Mouse (Mus musculus) urinary bladder, postnatal 25 days (tissue): ENCODE measurements around the gene Glyctk.

Source experiments
- DNase-seq: peaks from one replicate; pipeline ENCODE4 v3.0.0; 2022; ENCODE audit warnings: low spot score

Glyctk gene

DNA sequence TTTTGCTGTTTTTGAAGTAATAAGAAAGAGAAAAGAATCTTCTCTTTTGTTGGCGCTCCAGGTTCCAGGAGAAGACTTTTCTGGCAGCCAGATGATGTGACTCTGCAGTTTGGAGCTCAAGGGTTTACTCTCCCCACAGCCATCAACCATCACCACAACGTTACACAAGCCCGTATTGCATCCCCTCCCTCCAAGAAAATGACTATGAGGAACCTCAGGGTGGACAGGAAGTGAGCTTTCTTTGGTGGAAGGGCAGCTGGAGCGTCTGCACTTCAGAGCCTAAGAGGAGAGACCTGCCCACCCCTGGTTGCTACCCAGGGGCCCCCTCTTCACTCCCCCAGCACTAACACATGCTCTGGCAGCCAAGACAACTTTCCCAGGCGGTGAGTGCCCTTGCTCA lies 10.7 kb downstream of the Glyctk start:
- DNase-seq = no peak

DNA sequence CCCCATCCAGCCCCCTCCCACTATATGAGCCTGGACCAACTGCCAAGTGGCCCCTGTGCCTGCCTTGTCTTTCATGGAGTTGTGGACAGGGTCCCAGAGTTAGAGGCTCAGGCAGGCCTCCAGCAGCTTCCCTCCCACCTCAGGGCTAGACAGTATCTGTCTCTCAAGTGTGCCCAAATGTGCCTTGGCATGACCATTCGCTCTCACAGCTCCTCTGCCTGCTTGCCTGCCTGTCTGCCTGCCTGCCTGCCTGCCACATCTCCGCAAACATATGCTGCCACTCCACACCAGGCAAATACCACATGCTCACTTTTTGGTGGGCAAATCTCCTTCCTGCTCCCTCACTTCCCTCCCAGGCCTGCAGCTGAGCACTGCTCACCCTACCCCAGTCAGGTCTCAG lies 12.4 kb downstream of the Glyctk start:
- no peak for DNase-seq

DNA sequence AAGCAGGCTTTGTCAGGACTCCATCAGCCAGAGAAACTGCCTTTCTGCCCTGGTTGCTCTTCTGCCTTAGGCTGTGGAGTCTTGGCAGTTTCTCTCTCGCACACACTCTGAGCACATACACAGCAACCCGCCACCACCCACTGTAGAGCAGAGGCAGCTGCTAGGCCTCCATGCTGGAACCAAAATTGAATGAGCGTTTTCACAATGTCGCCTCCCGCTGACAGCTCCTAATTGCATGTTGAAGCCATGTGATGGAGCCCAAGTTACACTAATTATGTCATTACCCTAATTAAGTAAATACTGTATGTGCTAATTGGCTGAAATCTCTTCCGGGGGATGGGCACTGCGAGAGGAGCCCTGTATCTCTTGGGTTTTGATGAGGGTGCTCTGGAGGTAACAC lies 13.8 kb downstream of the Glyctk start:
- DNase-seq = no peak

DNA sequence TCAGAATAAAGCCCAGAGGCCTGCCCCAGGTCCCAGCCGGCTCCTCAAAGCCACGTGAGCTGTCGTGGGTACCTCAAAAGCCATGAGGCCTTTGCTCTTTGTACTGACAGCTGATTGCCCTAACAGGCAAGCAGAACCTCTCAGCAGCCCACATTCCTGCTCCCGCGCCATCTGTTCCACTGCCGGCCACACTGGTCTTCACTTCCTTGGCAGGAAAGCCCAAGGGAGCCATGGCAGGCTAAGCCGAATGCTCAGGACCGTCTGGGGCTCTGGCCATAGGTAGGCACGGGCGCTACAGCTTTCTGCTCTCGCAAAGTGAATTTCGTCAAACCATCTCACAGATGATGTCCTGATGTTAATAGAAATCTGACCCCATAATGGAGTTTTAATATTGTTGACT lies 16.0 kb downstream of the Glyctk start:
- no peak for DNase-seq

DNA sequence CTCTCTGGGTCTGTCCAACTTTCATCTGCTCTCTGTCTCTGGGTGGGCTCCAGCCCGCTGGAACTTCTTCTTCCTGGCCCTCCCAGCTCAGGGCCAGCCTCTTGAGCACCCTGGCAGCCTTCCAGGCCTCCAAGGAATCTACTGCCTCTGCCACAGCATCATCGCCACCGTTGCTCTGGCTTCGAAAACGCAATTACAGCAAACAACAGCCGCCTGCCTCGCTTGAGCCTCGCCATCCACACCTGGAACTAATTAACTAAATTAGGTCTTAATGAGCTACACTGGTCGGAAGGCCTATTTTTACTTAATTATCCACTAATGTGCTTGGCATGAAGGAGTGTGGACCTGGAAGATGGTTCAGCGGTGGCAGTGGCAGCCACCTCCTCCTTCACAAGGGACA lies 18.2 kb downstream of the Glyctk start:
- DNase-seq = no peak

DNA sequence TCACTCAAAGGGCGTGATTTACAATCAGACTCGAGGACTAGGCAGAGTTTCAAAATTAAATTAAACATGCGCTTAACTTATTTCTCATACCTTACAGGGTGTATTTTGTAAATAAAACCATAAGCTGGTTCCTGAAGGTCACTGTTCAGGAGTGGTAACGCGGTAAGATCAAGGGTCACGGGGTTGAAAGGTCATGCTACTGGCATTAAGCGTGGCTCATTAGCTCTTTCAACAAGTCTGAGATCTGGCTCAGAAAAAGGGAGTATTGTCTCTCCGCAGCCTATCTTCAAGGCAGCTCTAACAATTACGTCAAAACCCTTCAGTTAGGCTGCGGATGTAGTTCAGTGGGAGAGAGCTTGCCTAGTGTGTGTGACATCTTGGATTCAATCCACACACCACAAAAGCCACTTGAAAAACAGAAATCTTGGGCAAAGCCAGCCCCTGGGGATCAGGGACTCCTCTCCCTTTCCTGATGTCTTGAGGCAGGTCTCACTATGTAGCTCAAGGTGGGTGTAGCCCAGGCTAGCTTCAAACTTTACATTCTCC lies 20.2 kb downstream of the Glyctk start:
- DNase-seq = no peak

DNA sequence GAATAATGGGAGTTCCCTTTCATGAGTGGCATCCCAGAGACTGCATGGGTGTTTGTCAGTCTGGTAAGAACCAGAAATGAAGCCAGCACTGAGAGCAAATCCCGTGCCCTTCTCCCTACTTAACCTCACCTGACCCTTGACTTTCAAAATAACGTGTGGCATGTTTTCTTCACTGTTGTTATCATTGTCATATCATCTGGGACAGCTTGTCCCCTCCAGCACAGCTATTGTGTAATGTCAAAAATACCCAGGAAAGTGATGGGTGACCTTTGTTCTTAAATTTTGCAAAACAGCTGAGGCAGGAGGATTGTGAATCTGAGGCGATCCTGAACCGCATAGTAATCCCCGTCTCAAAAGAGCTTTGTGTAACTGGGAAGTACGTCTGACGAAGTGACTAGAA lies 27.7 kb downstream of the Glyctk start:
- DNase-seq = no peak

DNA sequence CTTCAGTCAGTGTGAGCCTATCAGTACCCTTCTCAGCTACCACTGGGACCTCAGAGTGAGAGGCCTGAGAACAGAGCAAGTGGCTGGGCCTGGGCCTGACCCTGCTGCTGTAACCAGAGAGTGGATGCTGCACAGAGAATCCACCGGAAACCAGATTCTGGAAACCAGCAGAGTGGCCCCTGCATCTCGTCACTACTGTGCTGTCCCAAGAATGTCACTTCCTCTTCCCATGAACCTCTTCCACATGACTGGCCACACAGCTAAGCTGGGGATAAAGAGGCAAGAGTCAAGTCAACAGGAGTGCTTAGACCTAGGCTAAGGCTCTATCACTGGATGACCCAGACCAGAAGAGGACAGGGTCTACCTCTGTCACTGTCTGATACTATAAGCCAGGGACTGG lies 28.9 kb downstream of the Glyctk start:
- DNase-seq = no peak

DNA sequence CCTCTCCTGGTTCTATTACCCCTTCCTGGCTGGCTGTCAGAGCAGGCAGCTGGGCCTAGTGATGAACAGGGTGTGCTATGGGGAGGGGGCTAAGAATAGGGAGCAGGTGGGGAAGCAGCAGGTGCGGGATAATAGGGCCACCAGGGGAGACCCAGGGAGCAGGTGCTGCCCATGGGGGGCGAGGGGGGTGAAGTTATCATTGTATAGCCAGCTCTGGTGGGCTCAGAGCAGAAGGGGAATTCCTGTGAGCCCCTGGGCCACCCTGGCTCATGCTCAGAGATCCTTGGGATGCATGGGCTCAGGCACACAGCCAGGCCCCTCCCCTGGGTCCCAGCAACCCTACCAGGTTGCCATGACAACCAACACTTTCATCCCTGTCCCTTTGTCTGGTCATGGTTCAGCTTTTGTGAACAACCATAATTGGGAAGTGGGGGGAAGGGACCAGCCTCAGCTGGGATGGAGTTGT lies 31.1 kb downstream of the Glyctk start:
- DNase-seq = no peak

DNA sequence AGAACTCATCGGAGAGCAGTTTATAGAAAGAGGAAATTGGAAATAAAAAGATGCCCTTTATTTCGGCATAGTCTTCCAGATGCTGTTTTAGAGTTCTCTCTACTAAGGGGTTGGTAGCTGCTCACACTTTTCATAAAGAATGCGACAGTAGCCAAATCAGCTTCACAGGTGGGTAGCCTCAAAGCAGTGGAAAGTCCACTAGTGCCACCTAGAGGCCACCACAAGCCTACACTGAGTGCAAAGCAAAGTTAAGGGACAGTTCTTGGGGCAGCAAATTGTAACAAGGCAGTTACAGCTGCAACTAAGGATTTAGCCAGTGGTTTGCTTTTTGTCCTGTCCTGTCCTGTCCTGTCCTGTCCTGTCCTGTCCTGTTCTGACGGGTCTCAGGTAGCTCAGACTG lies 34.3 kb downstream of the Glyctk start:
- DNase-seq = no peak

DNA sequence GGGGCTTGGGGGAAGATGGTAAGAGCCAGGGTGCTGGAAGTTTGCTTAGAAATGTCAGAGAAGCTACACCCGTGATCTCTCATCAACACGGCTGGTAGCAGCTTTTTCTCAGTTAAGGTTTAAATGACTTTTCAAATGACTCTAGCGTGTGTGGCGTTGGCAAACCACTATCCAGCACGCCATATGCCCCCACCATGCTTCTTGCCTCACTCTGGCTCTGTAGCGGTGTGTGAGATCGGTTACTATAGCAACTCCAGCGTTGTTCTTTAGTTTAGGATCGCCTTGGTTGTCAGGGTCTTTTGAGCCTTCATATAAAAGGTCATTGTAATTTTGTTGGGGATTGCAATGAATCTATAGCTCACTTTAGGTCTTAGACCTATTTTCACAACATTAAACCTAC lies 38.9 kb downstream of the Glyctk start:
- DNase-seq = no peak

DNA sequence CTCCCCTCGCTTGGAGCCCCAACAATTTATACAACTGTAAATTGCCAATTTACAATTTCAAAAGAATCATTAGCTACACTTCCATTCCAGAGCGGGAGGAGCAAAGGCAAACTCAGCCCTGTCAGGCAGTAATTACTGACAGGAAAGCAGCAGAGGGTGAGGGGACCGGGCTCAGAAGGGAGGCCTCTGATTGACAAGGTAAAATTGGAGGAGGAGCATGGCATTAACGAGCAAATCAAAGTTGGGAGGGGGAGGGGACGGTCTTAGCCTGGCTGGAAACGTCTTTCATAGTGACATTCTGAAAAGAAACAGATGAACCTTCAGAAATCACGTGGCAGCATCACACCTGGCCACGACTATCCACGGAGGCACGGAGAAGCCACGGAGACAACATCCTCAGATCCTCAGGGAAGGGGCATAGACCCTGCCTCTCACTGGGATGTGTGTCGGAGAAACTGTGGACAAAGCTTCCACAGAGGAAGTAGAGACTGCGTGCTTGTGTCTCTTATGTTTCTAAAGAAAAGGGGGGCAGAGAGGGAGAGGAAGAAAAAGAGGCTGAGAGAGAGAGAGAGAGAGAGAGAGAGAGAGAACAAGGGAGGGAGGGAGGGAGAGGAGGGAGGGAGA lies 42.0 kb downstream of the Glyctk start:
- DNase-seq = no peak

DNA sequence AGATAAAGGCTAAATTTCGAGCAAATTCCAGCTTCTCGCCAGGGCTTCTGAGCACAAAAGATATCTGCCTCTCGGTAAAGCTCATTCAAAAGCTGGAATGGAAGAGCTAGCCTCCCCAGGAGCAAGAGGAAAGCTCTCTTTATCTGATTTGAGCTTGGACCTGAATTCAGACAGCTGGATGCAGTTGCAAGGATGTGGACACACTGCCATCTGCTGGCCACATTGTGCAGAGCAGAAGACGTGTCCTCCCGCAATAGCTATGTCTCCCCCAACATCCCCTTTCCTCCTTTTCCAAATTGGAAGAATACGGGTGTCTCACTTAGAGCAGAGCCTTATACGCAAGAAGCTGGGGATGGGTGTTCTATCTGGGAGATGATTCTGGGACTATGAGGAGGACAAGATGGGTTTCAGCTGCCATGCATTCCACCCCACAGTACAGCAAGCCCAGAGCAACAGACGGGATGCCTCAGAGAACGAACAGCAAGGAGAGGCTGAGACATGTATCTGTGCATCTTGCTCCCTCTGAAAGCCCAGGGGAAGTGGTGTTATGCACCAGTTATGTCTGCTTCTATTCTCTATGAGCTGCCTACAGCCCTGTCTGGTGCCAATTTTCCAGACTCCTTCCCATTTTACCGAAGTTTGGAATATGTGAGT lies 45.0 kb downstream of the Glyctk start:
- peak; percentile 68 for DNase-seq

DNA sequence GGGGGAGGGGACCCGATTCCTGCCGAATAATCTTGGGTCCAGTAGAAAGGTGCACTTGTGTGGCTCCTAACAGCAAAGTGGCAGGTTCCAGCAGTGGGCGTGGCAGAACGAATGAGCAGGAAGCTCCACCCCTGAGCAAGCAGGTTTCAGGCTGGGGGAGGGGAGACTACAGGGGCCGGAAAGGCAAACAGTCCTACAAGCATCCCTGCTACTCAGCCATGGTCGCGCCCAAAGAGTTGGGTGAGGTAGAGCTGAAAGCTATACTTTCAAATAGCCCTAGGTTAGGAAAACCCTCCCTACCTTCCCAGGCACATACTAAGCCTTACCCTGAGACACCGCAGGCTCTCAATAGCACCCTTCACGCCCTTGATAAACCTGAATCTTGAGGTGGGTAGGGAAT lies 51.7 kb downstream of the Glyctk start:
- DNase-seq = no peak

DNA sequence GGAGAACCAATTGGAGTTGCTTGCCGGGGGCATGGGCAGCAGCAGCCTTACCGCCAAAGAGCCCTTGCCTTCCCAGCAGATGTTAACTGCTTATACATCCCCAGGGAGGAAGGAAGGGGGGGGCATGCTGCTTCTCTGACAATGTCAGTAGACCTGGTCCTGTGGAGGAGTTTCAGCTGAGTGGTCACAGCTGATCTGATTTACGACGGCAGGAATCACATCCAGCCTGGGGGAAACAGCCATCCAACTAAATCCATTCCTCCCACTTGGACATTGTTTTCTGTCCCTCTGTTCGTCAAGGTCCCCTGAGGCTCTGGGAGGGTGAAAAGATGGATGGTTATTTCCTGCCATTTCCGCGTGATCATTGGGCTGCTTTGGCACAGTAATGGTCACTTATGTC lies 53.5 kb downstream of the Glyctk start:
- no peak for DNase-seq
